9 mouse cellular contexts compared by ENCODE assay signal in genomic region chr15:83304804-83305191, GRCm38 (mm10). TPM values are rescaled to one million over a fixed set of nuclear protein-coding genes. Genes with fewer than 3 reads are reported as not detected.
DNase-seq lines count a peak whose midpoint lies in the region; ATAC-seq lines count a peak whose summit lies in the region.
"Had no signal": no experiment of that assay in that cellular context is flagged by ENCODE, and none has a peak within 500 bp of the region (broad histone marks: within the 10 kb centered on the region; RNA-seq: fewer than 3 reads in every experiment).

No protein-coding gene starts in this region.

- peak overlapping the region; percentile 51; the same call in 1 of the 2 replicates for H3K27ac ChIP-seq in forebrain, embryonic 10.5 days
- no peak overlapping the region for H3K27ac ChIP-seq in forebrain, embryonic 16.5 days (ENCODE audit: low read length)
- H3K27ac ChIP-seq in kidney, embryonic 15.5 days: peak overlapping the region; percentile 38; the same call in 1 of the 2 replicates
- peak overlapping the region; percentile 25; the same call in 1 of the 2 replicates for H3K27ac ChIP-seq in midbrain, embryonic 13.5 days
- no peak overlapping the region for H3K27ac ChIP-seq in midbrain, embryonic 11.5 days (ENCODE audit: low read depth, low read length)
- peak overlapping the region; percentile 33; the same call in 1 of the 2 replicates for H3K27ac ChIP-seq in stomach, embryonic 14.5 days (ENCODE audit: low read length)
- no peak overlapping the region for H3K27ac ChIP-seq in forebrain, embryonic 15.5 days (replicated peaks)

- ATAC-seq in forebrain, embryonic 16.5 days: no peak
- no peak for ATAC-seq in kidney, embryonic 15.5 days (replicated peaks; ENCODE audit: low FRiP score)
- ATAC-seq in midbrain, embryonic 13.5 days: no peak
- ATAC-seq in midbrain, embryonic 11.5 days (ENCODE audit: low FRiP score): no peak
- ATAC-seq in stomach, embryonic 14.5 days (ENCODE audit: insufficient number of reproducible peaks, insufficient read depth, low FRiP score, low read depth): no peak
- ATAC-seq in forebrain, embryonic 15.5 days (replicated peaks): no peak

- DNase-seq in forebrain, embryonic 10.5 days (ENCODE audit: extremely low spot score, low spot score): no peak
- no peak for DNase-seq in kidney, adult 8-10 months
- no peak for DNase-seq in midbrain, embryonic 11.5 days (ENCODE audit: low spot score, missing footprints)
- DNase-seq: liver, embryonic 13.5 days had no signal

- H3K4me2 ChIP-seq in forebrain, embryonic 16.5 days (ENCODE audit: low read length): no peak overlapping the region
- no peak overlapping the region for H3K4me2 ChIP-seq in kidney, embryonic 15.5 days
- H3K4me2 ChIP-seq in midbrain, embryonic 13.5 days (replicated peaks): no peak overlapping the region
- no peak overlapping the region for H3K4me2 ChIP-seq in midbrain, embryonic 11.5 days
- H3K4me2 ChIP-seq in stomach, embryonic 14.5 days (replicated peaks; ENCODE audit: low read depth, low read length): no peak overlapping the region
- no peak overlapping the region for H3K4me2 ChIP-seq in forebrain, embryonic 15.5 days (replicated peaks)
- H3K4me2 ChIP-seq: liver, embryonic 13.5 days had no signal

- 92% methylated on average over 9 of the region's 9 CpGs for WGBS in forebrain, embryonic 10.5 days
- 83% methylated on average over 9 of the region's 9 CpGs for WGBS in forebrain, embryonic 16.5 days
- 81% methylated on average over 9 of the region's 9 CpGs for WGBS in kidney, embryonic 15.5 days
- WGBS in midbrain, embryonic 13.5 days: 87% methylated on average over 9 of the region's 9 CpGs
- 88% methylated on average over 9 of the region's 9 CpGs for WGBS in midbrain, embryonic 11.5 days
- WGBS in stomach, embryonic 14.5 days: 91% methylated on average over 9 of the region's 9 CpGs
- 84% methylated on average over 9 of the region's 9 CpGs for WGBS in forebrain, embryonic 15.5 days

- peaks cover 35% of the 10 kb centered on the region for H3K36me3 ChIP-seq in forebrain, embryonic 10.5 days (replicated peaks)
- H3K36me3 ChIP-seq in forebrain, embryonic 16.5 days (ENCODE audit: control insufficient read depth, insufficient read depth): no peaks in the 10 kb centered on the region; the same call in 1 of the 2 replicates
- peaks cover 47% of the 10 kb centered on the region for H3K36me3 ChIP-seq in kidney, embryonic 15.5 days
- peaks cover 81% of the 10 kb centered on the region for H3K36me3 ChIP-seq in midbrain, embryonic 13.5 days
- H3K36me3 ChIP-seq in midbrain, embryonic 11.5 days (ENCODE audit: control insufficient read depth, insufficient read depth, low read length): peaks cover 3% of the 10 kb centered on the region
- peaks cover 57% of the 10 kb centered on the region for H3K36me3 ChIP-seq in stomach, embryonic 14.5 days (ENCODE audit: control insufficient read depth, insufficient read depth, low read length)
- peaks cover 30% of the 10 kb centered on the region for H3K36me3 ChIP-seq in forebrain, embryonic 15.5 days

- peaks cover 16% of the 10 kb centered on the region for H3K4me1 ChIP-seq in forebrain, embryonic 10.5 days
- no peaks in the 10 kb centered on the region for H3K4me1 ChIP-seq in forebrain, embryonic 16.5 days (replicated peaks; ENCODE audit: control insufficient read depth, insufficient read depth, low read length)
- peaks cover 33% of the 10 kb centered on the region for H3K4me1 ChIP-seq in kidney, embryonic 15.5 days
- H3K4me1 ChIP-seq in midbrain, embryonic 13.5 days (replicated peaks): no peaks in the 10 kb centered on the region
- 0 out of 2 replicates have a peak, but pooled peaks cover 2% of the 10 kb centered on the region for H3K4me1 ChIP-seq in midbrain, embryonic 11.5 days (ENCODE audit: control insufficient read depth, insufficient read depth, low read length)
- H3K4me1 ChIP-seq in stomach, embryonic 14.5 days (ENCODE audit: control insufficient read depth, insufficient read depth, low read length): peaks cover 7% of the 10 kb centered on the region; the same call in 1 of the 2 replicates
- H3K4me1 ChIP-seq in forebrain, embryonic 15.5 days: 0 out of 2 replicates have a peak, but pooled peaks cover 9% of the 10 kb centered on the region

- no peak overlapping the region for H3K4me3 ChIP-seq in forebrain, embryonic 10.5 days
- H3K4me3 ChIP-seq in forebrain, embryonic 16.5 days (replicated peaks; ENCODE audit: low read length): no peak overlapping the region
- no peak overlapping the region for H3K4me3 ChIP-seq in kidney, embryonic 15.5 days (replicated peaks)
- H3K4me3 ChIP-seq in midbrain, embryonic 13.5 days (replicated peaks): no peak overlapping the region
- no peak overlapping the region for H3K4me3 ChIP-seq in midbrain, embryonic 11.5 days (ENCODE audit: low read depth, low read length)
- no peak overlapping the region for H3K4me3 ChIP-seq in stomach, embryonic 14.5 days (ENCODE audit: low read depth, low read length)
- H3K4me3 ChIP-seq in forebrain, embryonic 15.5 days: no peak overlapping the region
- H3K4me3 ChIP-seq: liver, embryonic 13.5 days had no signal

- no peaks in the 10 kb centered on the region for H3K27me3 ChIP-seq in forebrain, embryonic 10.5 days (ENCODE audit: poor library complexity, severe bottlenecking)
- H3K27me3 ChIP-seq in forebrain, embryonic 16.5 days (replicated peaks; ENCODE audit: control insufficient read depth, insufficient read depth, low read length): no peaks in the 10 kb centered on the region
- H3K27me3 ChIP-seq in kidney, embryonic 15.5 days: no peaks in the 10 kb centered on the region
- no peaks in the 10 kb centered on the region for H3K27me3 ChIP-seq in midbrain, embryonic 13.5 days
- no peaks in the 10 kb centered on the region for H3K27me3 ChIP-seq in midbrain, embryonic 11.5 days (ENCODE audit: control insufficient read depth, insufficient read depth, low read length)
- H3K27me3 ChIP-seq in stomach, embryonic 14.5 days (ENCODE audit: control insufficient read depth, insufficient read depth, low read length): no peaks in the 10 kb centered on the region
- H3K27me3 ChIP-seq in forebrain, embryonic 15.5 days: no peaks in the 10 kb centered on the region
- H3K27me3 ChIP-seq: liver, embryonic 13.5 days had no signal

- H3K9me3 ChIP-seq in forebrain, embryonic 10.5 days: no peaks in the 10 kb centered on the region
- H3K9me3 ChIP-seq in forebrain, embryonic 16.5 days (ENCODE audit: control insufficient read depth, low read length): no peaks in the 10 kb centered on the region
- no peaks in the 10 kb centered on the region for H3K9me3 ChIP-seq in kidney, embryonic 15.5 days (replicated peaks)
- no peaks in the 10 kb centered on the region for H3K9me3 ChIP-seq in midbrain, embryonic 13.5 days
- H3K9me3 ChIP-seq in midbrain, embryonic 11.5 days (ENCODE audit: control insufficient read depth, low read length): no peaks in the 10 kb centered on the region
- H3K9me3 ChIP-seq in stomach, embryonic 14.5 days (ENCODE audit: control insufficient read depth, low read depth, low read length): no peaks in the 10 kb centered on the region
- H3K9me3 ChIP-seq in forebrain, embryonic 15.5 days: no peaks in the 10 kb centered on the region
- H3K9me3 ChIP-seq: liver, embryonic 13.5 days had no signal

- no peak overlapping the region for H3K9ac ChIP-seq in forebrain, embryonic 16.5 days (replicated peaks; ENCODE audit: low read depth, low read length)
- H3K9ac ChIP-seq in kidney, embryonic 15.5 days: no peak overlapping the region
- no peak overlapping the region for H3K9ac ChIP-seq in midbrain, embryonic 13.5 days (replicated peaks)
- H3K9ac ChIP-seq in midbrain, embryonic 11.5 days (ENCODE audit: low read length): no peak overlapping the region
- H3K9ac ChIP-seq in stomach, embryonic 14.5 days (replicated peaks; ENCODE audit: low read depth, low read length): no peak overlapping the region
- no peak overlapping the region for H3K9ac ChIP-seq in forebrain, embryonic 15.5 days (replicated peaks)
- H3K9ac ChIP-seq: liver, embryonic 13.5 days had no signal

RNA-seq across cellular contexts. Expression of gene Arfgap3, which starts 45.2 kb away (rescaled TPM):
- 24.4 TPM in 2 replicates for polyA plus RNA-seq in forebrain, embryonic 10.5 days (2016; fragmentation: Nextera tagmentation; extraction: Ambion mirVana)
- polyA plus RNA-seq in forebrain, embryonic 16.5 days (2015; fragmentation: Nextera tagmentation; extraction: Ambion mirVana): 44.5 and 46.3 TPM in 2 replicates
- 35.7 and 36.3 TPM in 2 replicates for polyA plus RNA-seq in kidney, embryonic 15.5 days (2015; fragmentation: Nextera tagmentation; extraction: Ambion mirVana)
- polyA plus RNA-seq in midbrain, embryonic 13.5 days (2015; fragmentation: Nextera tagmentation; extraction: Ambion mirVana): 39.2 and 39.5 TPM in 2 replicates
- polyA plus RNA-seq in midbrain, embryonic 11.5 days (2014; fragmentation: Nextera tagmentation; extraction: Ambion mirVana): 36.1 and 37.9 TPM in 2 replicates
- 59.1 and 60.8 TPM in 2 replicates for polyA plus RNA-seq in stomach, embryonic 14.5 days (2014; fragmentation: Nextera tagmentation; extraction: Ambion mirVana)
- 38.7 and 39.6 TPM in 2 replicates for polyA plus RNA-seq in forebrain, embryonic 15.5 days (2015; fragmentation: Nextera tagmentation; extraction: Ambion mirVana)

RNA-seq across cellular contexts. Expression of gene A4galt, which starts 53.2 kb away (rescaled TPM):
- polyA plus RNA-seq in forebrain, embryonic 10.5 days (2016; fragmentation: Nextera tagmentation; extraction: Ambion mirVana): 0.53 and 0.59 TPM in 2 replicates
- polyA plus RNA-seq in forebrain, embryonic 16.5 days (2015; fragmentation: Nextera tagmentation; extraction: Ambion mirVana): 2.4 and 2.8 TPM in 2 replicates
- polyA plus RNA-seq in kidney, embryonic 15.5 days (2015; fragmentation: Nextera tagmentation; extraction: Ambion mirVana): 19.1 and 20.8 TPM in 2 replicates
- 1.9 and 2.4 TPM in 2 replicates for polyA plus RNA-seq in midbrain, embryonic 13.5 days (2015; fragmentation: Nextera tagmentation; extraction: Ambion mirVana)
- polyA plus RNA-seq in midbrain, embryonic 11.5 days (2014; fragmentation: Nextera tagmentation; extraction: Ambion mirVana): 1.4 and 1.6 TPM in 2 replicates
- polyA plus RNA-seq in stomach, embryonic 14.5 days (2014; fragmentation: Nextera tagmentation; extraction: Ambion mirVana): 9.6 and 13.4 TPM in 2 replicates
- polyA plus RNA-seq in forebrain, embryonic 15.5 days (2015; fragmentation: Nextera tagmentation; extraction: Ambion mirVana): 1.5 and 1.7 TPM in 2 replicates

Comparison
In these comparisons a context has a peak if more than half of its experiments do, and no peak if none do; other contexts are left out.
1. H3K27ac ChIP-seq: peak in forebrain, embryonic 10.5 days (single experiment), kidney, embryonic 15.5 days (single experiment), midbrain, embryonic 13.5 days (single experiment) and stomach, embryonic 14.5 days (single experiment); none in forebrain, embryonic 16.5 days (single experiment), midbrain, embryonic 11.5 days (single experiment) and forebrain, embryonic 15.5 days (single experiment).